Comparison of ENCODE assay signal across 13 mouse cellular contexts in genomic region chr5:103596467-103597146, GRCm38 (mm10). TPM values are rescaled to one million over a fixed set of nuclear protein-coding genes. Genes with fewer than 3 reads are reported as not detected.
A peak's percentile ranks its signal among the peaks of the same experiment; 100 is the strongest.
DNase-seq lines count a peak whose midpoint lies in the region; ATAC-seq lines count a peak whose summit lies in the region.
"Had no signal": no experiment of that assay in that cellular context is flagged by ENCODE, and none has a peak within 500 bp of the region (broad histone marks: within the 10 kb centered on the region; RNA-seq: fewer than 3 reads in every experiment).

No protein-coding gene starts in this region.

- no peaks in the 10 kb centered on the region for H3K9me3 ChIP-seq in neural tube, embryonic 13.5 days
- no peaks in the 10 kb centered on the region for H3K9me3 ChIP-seq in neural tube, embryonic 15.5 days (replicated peaks)
- no peaks in the 10 kb centered on the region for H3K9me3 ChIP-seq in hindbrain, embryonic 13.5 days
- H3K9me3 ChIP-seq in stomach, embryonic 16.5 days (replicated peaks; ENCODE audit: control insufficient read depth, low read length), result no peaks in the 10 kb centered on the region
- H3K9me3 ChIP-seq: intestine, embryonic 15.5 days had no signal

- H3K4me2 ChIP-seq in neural tube, embryonic 13.5 days, result no peak overlapping the region
- H3K4me2 ChIP-seq in neural tube, embryonic 15.5 days, result no peak overlapping the region
- no peak overlapping the region for H3K4me2 ChIP-seq in hindbrain, embryonic 13.5 days
- H3K4me2 ChIP-seq in stomach, embryonic 16.5 days (ENCODE audit: low read depth, low read length), result no peak overlapping the region
- H3K4me2 ChIP-seq: intestine, embryonic 15.5 days had no signal

- no peak overlapping the region for H3K4me3 ChIP-seq in neural tube, embryonic 13.5 days
- H3K4me3 ChIP-seq in neural tube, embryonic 15.5 days (replicated peaks), result no peak overlapping the region
- no peak overlapping the region for H3K4me3 ChIP-seq in hindbrain, embryonic 13.5 days
- no peak overlapping the region for H3K4me3 ChIP-seq in stomach, embryonic 16.5 days (replicated peaks; ENCODE audit: low read length)
- H3K4me3 ChIP-seq: intestine, embryonic 15.5 days had no signal

- H3K36me3 ChIP-seq in neural tube, embryonic 13.5 days, result no peaks in the 10 kb centered on the region
- H3K36me3 ChIP-seq in neural tube, embryonic 15.5 days, result no peaks in the 10 kb centered on the region
- no peaks in the 10 kb centered on the region; the same call in 1 of the 2 replicates for H3K36me3 ChIP-seq in hindbrain, embryonic 13.5 days
- 0 out of 2 replicates have a peak, but pooled peaks cover 5% of the 10 kb centered on the region for H3K36me3 ChIP-seq in stomach, embryonic 16.5 days (ENCODE audit: control insufficient read depth, insufficient read depth, low read length)
- H3K36me3 ChIP-seq: intestine, embryonic 15.5 days had no signal

- no peaks in the 10 kb centered on the region for H3K27me3 ChIP-seq in neural tube, embryonic 13.5 days
- no peaks in the 10 kb centered on the region for H3K27me3 ChIP-seq in neural tube, embryonic 15.5 days (replicated peaks)
- H3K27me3 ChIP-seq in hindbrain, embryonic 13.5 days, result no peaks in the 10 kb centered on the region
- no peaks in the 10 kb centered on the region for H3K27me3 ChIP-seq in stomach, embryonic 16.5 days (ENCODE audit: control insufficient read depth, insufficient read depth, low read length)
- H3K27me3 ChIP-seq: intestine, embryonic 15.5 days had no signal

- H3K27ac ChIP-seq in neural tube, embryonic 13.5 days (replicated peaks), result peak overlapping the region; percentile 14; the same call in 1 of the 2 replicates
- H3K27ac ChIP-seq in neural tube, embryonic 15.5 days (replicated peaks), result no peak overlapping the region
- H3K27ac ChIP-seq in hindbrain, embryonic 13.5 days, result peak overlapping the region; percentile 62; the same call in 1 of the 2 replicates
- peak overlapping the region; percentile 68 for H3K27ac ChIP-seq in stomach, embryonic 16.5 days (ENCODE audit: low read length)
- H3K27ac ChIP-seq: intestine, embryonic 15.5 days had no signal

- WGBS in neural tube, embryonic 13.5 days, result 58% methylated on average over 14 of the region's 14 CpGs
- WGBS in neural tube, embryonic 15.5 days, result 63% methylated on average over 14 of the region's 14 CpGs
- WGBS in hindbrain, embryonic 13.5 days, result 55% methylated on average over 14 of the region's 14 CpGs
- 78% methylated on average over 14 of the region's 14 CpGs for WGBS in stomach, embryonic 16.5 days

- H3K4me1 ChIP-seq in neural tube, embryonic 13.5 days (replicated peaks), result peaks cover 9% of the 10 kb centered on the region; the same call in 1 of the 2 replicates
- H3K4me1 ChIP-seq in neural tube, embryonic 15.5 days, result peaks cover 6% of the 10 kb centered on the region; the same call in 1 of the 2 replicates
- peaks cover 24% of the 10 kb centered on the region for H3K4me1 ChIP-seq in hindbrain, embryonic 13.5 days (replicated peaks)
- H3K4me1 ChIP-seq in stomach, embryonic 16.5 days (ENCODE audit: control insufficient read depth, insufficient read depth, low read length), result peaks cover 9% of the 10 kb centered on the region
- H3K4me1 ChIP-seq: intestine, embryonic 15.5 days had no signal

- no peak for ATAC-seq in cerebellum, adult (ENCODE audit: insufficient number of reproducible peaks, low FRiP score, low TSS enrichment)
- ATAC-seq in neural tube, embryonic 13.5 days (ENCODE audit: low read depth), result peak; percentile 47; the same call in 1 of the 2 replicates
- no peak for ATAC-seq in neural tube, embryonic 15.5 days (ENCODE audit: low FRiP score)
- peak; percentile 81 for ATAC-seq in hindbrain, embryonic 13.5 days (ENCODE audit: low FRiP score)
- peak; percentile 62 for ATAC-seq in stomach, embryonic 16.5 days (ENCODE audit: insufficient read depth, low FRiP score)
- no peak for ATAC-seq in frontal cortex, adult (ENCODE audit: low TSS enrichment)
- ATAC-seq: intestine, embryonic 15.5 days; liver, postnatal 0 days had no signal

- peak; percentile 29 to 50 for DNase-seq in cerebellum, postnatal 14 days
- no peak for DNase-seq in liver
- DNase-seq: layer of hippocampus, postnatal 36 days; liver, postnatal 0 days; right cerebral cortex, adult 18-20 months had no signal

- H3K9ac ChIP-seq in neural tube, embryonic 13.5 days, result no peak overlapping the region
- no peak overlapping the region for H3K9ac ChIP-seq in neural tube, embryonic 15.5 days (replicated peaks)
- H3K9ac ChIP-seq in hindbrain, embryonic 13.5 days, result no peak overlapping the region
- no peak overlapping the region for H3K9ac ChIP-seq in stomach, embryonic 16.5 days (ENCODE audit: low read length)
- H3K9ac ChIP-seq: intestine, embryonic 15.5 days; liver, postnatal 0 days had no signal

RNA-seq across cellular contexts. Expression of gene Slc10a6, which starts 32.6 kb away (rescaled TPM):
- 0.73 and 0.87 TPM in 2 replicates for polyA plus RNA-seq in neural tube, embryonic 13.5 days (2015; fragmentation: Nextera tagmentation; extraction: Ambion mirVana)
- 0.36 and 0.38 TPM in 2 replicates for polyA plus RNA-seq in neural tube, embryonic 15.5 days (2015; fragmentation: Nextera tagmentation; extraction: Ambion mirVana)
- polyA plus RNA-seq in hindbrain, embryonic 13.5 days (2015; fragmentation: Nextera tagmentation; extraction: Ambion mirVana), result 0.30 and 0.43 TPM in 2 replicates
- polyA plus RNA-seq in stomach, embryonic 16.5 days (2015; fragmentation: Nextera tagmentation; extraction: Ambion mirVana), result 1.7 and 4.7 TPM in 2 replicates

RNA-seq across cellular contexts. Expression of gene 1700016H13Rik, which starts 59.2 kb away (rescaled TPM):
- polyA plus RNA-seq in neural tube, embryonic 13.5 days (2015; fragmentation: Nextera tagmentation; extraction: Ambion mirVana), result 0.48 TPM in 1 of 2 replicates, not detected in the other
- polyA plus RNA-seq in neural tube, embryonic 15.5 days (2015; fragmentation: Nextera tagmentation; extraction: Ambion mirVana), result 0.17 TPM in 1 of 2 replicates, not detected in the other
- 0.13 and 0.26 TPM in 2 replicates for polyA plus RNA-seq in hindbrain, embryonic 13.5 days (2015; fragmentation: Nextera tagmentation; extraction: Ambion mirVana)
- 0.44 TPM in 1 of 2 replicates, not detected in the other for polyA plus RNA-seq in stomach, embryonic 16.5 days (2015; fragmentation: Nextera tagmentation; extraction: Ambion mirVana)
- polyA plus RNA-seq: C2C12; liver, postnatal 0 days had no signal

Comparison
In these comparisons a context has a peak if more than half of its experiments do, and no peak if none do; other contexts are left out.
1. ATAC-seq: peak in neural tube, embryonic 13.5 days (single experiment), hindbrain, embryonic 13.5 days (single experiment) and stomach, embryonic 16.5 days (single experiment); none in cerebellum, adult (single experiment), neural tube, embryonic 15.5 days (single experiment) and frontal cortex, adult (single experiment).